Mouse (Mus musculus) spleen, adult 2 months (tissue): Measurements from ENCODE around the gene Trim44. TPM values are rescaled to one million over a fixed set of nuclear protein-coding genes. Genes with fewer than 3 reads are reported as not detected.

Experiments
- DNase-seq, 2 experiments: peaks; one replicate each; pipeline versions ENCODE4 v3.0.0 to v3.0.0-alpha.2; 2012 to 2021; ENCODE audit warnings: low spot score in 2 of 2, low read depth in 1 of 2
- H3K27ac ChIP-seq: fragments of 200-500 bp; 2 replicates; pipeline ENCODE4 v1.5.1; 2012; ENCODE audit warnings: low read length, inconsistent platforms; ENCODE audit not compliant: insufficient read depth
- H3K27me3 ChIP-seq: fragments of 200-500 bp; 2 replicates; pipeline ENCODE4 v1.6.1; 2012; ENCODE audit warnings: mild to moderate bottlenecking, moderate library complexity, low read length, inconsistent platforms; ENCODE audit not compliant: control insufficient read depth, insufficient read depth
- H3K36me3 ChIP-seq: fragments of 200-500 bp; 2 replicates; pipeline ENCODE4 v1.6.1; 2012; ENCODE audit warnings: mild to moderate bottlenecking, low read length, inconsistent platforms; ENCODE audit not compliant: control insufficient read depth, insufficient read depth
- H3K4me1 ChIP-seq: fragments of 200-500 bp; 2 replicates; pipeline ENCODE4 v1.6.1; 2011; ENCODE audit warnings: inconsistent platforms; ENCODE audit not compliant: control insufficient read depth, insufficient read depth, insufficient read length
- H3K4me3 ChIP-seq: fragments of 200-500 bp; 2 replicates; pipeline ENCODE4 v1.5.1; 2011; ENCODE audit warnings: mild to moderate bottlenecking, inconsistent platforms; ENCODE audit not compliant: insufficient read depth, insufficient read length; ENCODE audit errors: extremely low read depth
- CTCF ChIP-seq: fragments of 200-500 bp; IDR thresholded peaks from 2 replicates; pipeline ENCODE4 v1.5.1; 2011; ENCODE audit warnings: mild to moderate bottlenecking, inconsistent platforms; ENCODE audit not compliant: insufficient read depth, insufficient read length, insufficient replicate concordance; ENCODE audit errors: extremely low read depth
- POLR2A ChIP-seq: fragments of 200-500 bp; IDR thresholded peaks from 2 replicates; pipeline ENCODE4 v1.6.1; 2011; ENCODE audit warnings: low read depth, low read length, inconsistent platforms
- WGBS: fragments of 180-500 bp; shearing (Covaris S2); methylation state at CpG from one replicate; pipeline ENCODE4 v1.1.7; 2018; 5-methylcytosine and 5-hydroxymethylcytosine counted together
- polyA plus RNA-seq: library from polyadenylated mRNA; depleted of rRNA; stranded (reverse); fragments of >200 nt; gene quantifications from 2 replicates; pipeline ENCODE4 v1.2.3, GENCODE M21; 2012; rRNA removed

Gene Trim44
- polyA plus RNA-seq, 1 experiment: 12.9 TPM

- TF ChIP-seq POLR2A (no peak), CTCF (no peak)
- Histone ChIP-seq H3K27me3 (no peaks in the 10 kb centered on the region), H3K36me3 (no peaks in the 10 kb centered on the region), H3K27ac (no peak overlapping the region), H3K4me3 (no peak overlapping the region), H3K4me1 (peaks cover 6% of the 10 kb centered on the region; the same call in 1 of the 2 replicates)
- no peak for DNase-seq
- WGBS: 72% methylated on average over 5 of the region's 5 CpGs
Measured at GRCm38 (mm10) chr2:102256591-102257335, 150.9 kb downstream of the Trim44 start.

- no peak for TF ChIP-seq POLR2A
- no peak for TF ChIP-seq CTCF
Measured at GRCm38 (mm10) chr2:102256100-102256499, 151.5 kb downstream of the Trim44 start.

GRCm38 (mm10) chr2:102253204-102253603, 154.4 kb downstream of the Trim44 start:
- no peak for TF ChIP-seq CTCF
- TF ChIP-seq POLR2A: no peak
- no peaks in the 10 kb centered on the region for H3K27me3 ChIP-seq
- WGBS: 88% methylated on average over 7 of the region's 7 CpGs

More at GRCm38 (mm10) chr2:102256100-102256499, 151.5 kb downstream of the Trim44 start:
- DNase-seq: no peak
- no peaks in the 10 kb centered on the region for H3K36me3 ChIP-seq
- H3K27me3 ChIP-seq: no peaks in the 10 kb centered on the region
- peaks cover 6% of the 10 kb centered on the region; the same call in 1 of the 2 replicates for H3K4me1 ChIP-seq
- no peak overlapping the region for H3K4me3 ChIP-seq
- H3K27ac ChIP-seq: no peak overlapping the region
- WGBS: 77% methylated on average over 3 of the region's 3 CpGs

DNA sequence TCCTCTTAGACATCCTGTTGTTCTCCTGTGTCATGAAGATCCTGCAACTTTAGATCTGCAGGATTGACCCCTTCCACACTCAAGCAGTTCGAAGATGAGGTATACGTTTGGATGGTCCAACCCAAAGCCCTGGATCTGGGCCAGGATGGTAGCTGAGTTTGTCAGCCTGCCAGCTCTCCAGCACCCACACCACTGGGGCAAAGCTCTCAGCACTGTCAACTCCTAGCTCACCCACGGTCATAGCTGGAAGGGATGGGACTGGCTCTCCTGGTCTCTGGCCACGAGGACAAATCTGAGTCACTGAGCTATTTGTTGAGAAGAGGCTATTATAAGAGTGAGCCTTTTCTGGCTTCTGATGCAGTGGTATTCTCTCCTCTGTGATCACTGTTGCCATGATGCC, 155.0 kb downstream of the Trim44 start:
- 82% methylated on average over 4 of the region's 4 CpGs for WGBS
- H3K4me1 ChIP-seq: no peaks in the 10 kb centered on the region
- H3K27me3 ChIP-seq: no peaks in the 10 kb centered on the region
- DNase-seq: no peak
- no peak overlapping the region for H3K27ac ChIP-seq
- TF ChIP-seq CTCF (no peak), POLR2A (no peak)
- no peak overlapping the region for H3K4me3 ChIP-seq
- no peaks in the 10 kb centered on the region for H3K36me3 ChIP-seq

More at GRCm38 (mm10) chr2:102253204-102253603, 154.4 kb downstream of the Trim44 start:
- no peak overlapping the region for H3K4me3 ChIP-seq
- no peak for DNase-seq
- no peaks in the 10 kb centered on the region for H3K36me3 ChIP-seq
- H3K27ac ChIP-seq: no peak overlapping the region
- no peaks in the 10 kb centered on the region; the same call in 1 of the 2 replicates for H3K4me1 ChIP-seq

Other genes with a start within 250 kb of the Trim44 start
- gene Ldlrad3, start 221.4 kb downstream of the Trim44 start, polyA plus RNA-seq: 3.5 and 3.9 TPM in 2 replicates
- gene Fjx1, start 44.7 kb upstream of the Trim44 start, polyA plus RNA-seq: 0.56 and 0.98 TPM in 2 replicates
- 0.43 and 0.48 TPM in 2 replicates for gene Pamr1, start 142.2 kb upstream of the Trim44 start, polyA plus RNA-seq